Mouse (Mus musculus) spleen, adult 2 months (tissue): Measurements from ENCODE around the gene Gm4301.
"Not testable (repeated sequence)": the region's sequence is repeated elsewhere in the genome, so short reads cannot be mapped to it uniquely, and the experiment has no call there.

Experiments used
- CTCF ChIP-seq: fragments of 200-500 bp; IDR thresholded peaks from 2 replicates; pipeline ENCODE4 v1.5.1; 2011; ENCODE audit warnings: mild to moderate bottlenecking, inconsistent platforms; ENCODE audit not compliant: insufficient read depth, insufficient read length, insufficient replicate concordance; ENCODE audit errors: extremely low read depth
- POLR2A ChIP-seq: fragments of 200-500 bp; IDR thresholded peaks from 2 replicates; pipeline ENCODE4 v1.6.1; 2011; ENCODE audit warnings: low read depth, low read length, inconsistent platforms

- not testable (repeated sequence) for TF ChIP-seq CTCF, POLR2A
Measured at GRCm38 (mm10) chr10:100382460-100382859, 47.0 kb downstream of the Gm4301 start, which contains the start of gene Gm4312.
